Mouse (Mus musculus) megakaryocyte-erythroid progenitor cell, adult 5-6 weeks (primary cell): Measurements from ENCODE around the gene Tbcd. TPM values are rescaled to one million over a fixed set of nuclear protein-coding genes. Genes with fewer than 3 reads are reported as not detected.
A peak's percentile ranks its signal among the peaks of the same experiment; 100 is the strongest.
"Not testable (repeated sequence)": the region's sequence is repeated elsewhere in the genome, so short reads cannot be mapped to it uniquely, and the experiment has no call there.

Source experiments
- ATAC-seq: replicated peaks from 2 replicates; pipeline ENCODE4 v1.8.0; 2016; ENCODE audit warnings: mild to moderate bottlenecking, inconsistent platforms; ENCODE audit not compliant: severe bottlenecking, poor library complexity, low FRiP score, low TSS enrichment
- total RNA-seq, 2 experiments: library from RNA; stranded (forward) in 1 of 2; stranded (reverse) in 1 of 2; fragments of 200-1000, 215-1000 nt in 1 of 2; fragments of >200 nt in 1 of 2; fragmentation: Nextera tagmentation in 1 of 2; gene quantifications; 2 replicates each; pipeline ENCODE4 v1.2.3; 2014 to 2017

Gene Tbcd
- total RNA-seq, 2 experiments from 2014 or later = 64.2 to 105 TPM

DNA sequence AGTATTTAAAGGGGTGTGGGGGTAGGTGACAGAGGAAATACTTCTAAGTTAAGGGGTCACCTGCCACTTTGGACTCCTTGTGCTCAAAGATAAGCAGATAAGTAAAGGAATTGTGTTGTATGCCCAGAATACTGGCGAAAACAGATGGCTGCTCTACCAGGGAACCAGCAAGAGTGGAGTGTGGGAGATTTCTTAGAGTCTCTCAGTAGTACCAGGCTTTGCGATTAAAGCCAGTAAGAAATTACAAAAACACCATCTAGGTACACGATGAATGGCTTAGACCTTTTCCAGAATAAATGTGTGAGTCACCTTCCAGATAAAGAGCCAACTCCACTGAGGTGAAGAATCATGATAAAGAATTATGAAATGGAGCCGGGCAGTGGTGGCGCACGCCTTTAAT, 193.6 kb downstream of the Tbcd start:
- no peak for ATAC-seq

DNA sequence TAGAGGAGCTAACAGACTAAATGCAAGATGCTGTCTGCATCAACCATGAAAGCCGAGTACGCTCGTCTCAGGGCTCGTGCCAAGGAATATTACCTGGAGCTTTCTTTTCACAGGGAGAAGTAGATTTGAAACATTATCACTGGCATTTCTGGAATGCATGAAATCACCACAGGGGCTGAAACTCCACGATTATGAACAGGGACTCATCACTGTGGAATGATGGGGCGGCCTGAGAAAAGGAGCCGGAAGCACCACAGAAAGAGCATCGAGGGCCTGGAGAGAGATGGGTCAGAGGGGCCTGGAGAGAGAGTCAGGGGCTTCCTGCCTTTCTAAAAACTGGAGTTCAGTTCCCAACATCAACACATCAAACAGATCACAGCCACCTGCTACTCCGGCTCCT, 195.6 kb downstream of the Tbcd start:
- ATAC-seq = no peak

GRCm38 (mm10) chr11:121648166-121648565, 196.4 kb downstream of the Tbcd start:
- ATAC-seq = no peak

DNA sequence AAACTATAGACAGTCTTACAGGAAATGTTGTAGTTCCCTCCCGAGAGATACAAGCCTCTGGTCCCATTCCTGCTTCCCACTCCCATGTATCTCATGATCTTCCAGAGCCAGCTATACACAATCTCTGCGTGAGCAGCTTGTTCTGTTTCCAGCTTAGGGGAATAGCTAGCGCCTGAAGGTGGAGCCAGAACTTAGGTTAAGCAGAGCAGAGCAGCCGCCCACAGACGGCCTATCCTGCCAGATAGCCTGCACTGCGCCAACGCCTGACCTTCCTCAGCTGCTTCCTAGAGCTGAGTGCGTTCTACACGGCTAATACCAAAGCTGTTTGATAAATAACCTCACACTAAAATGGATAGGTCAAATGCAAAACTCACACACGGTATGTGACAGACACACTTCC, 198.2 kb downstream of the Tbcd start:
- ATAC-seq = peak; percentile 55

DNA sequence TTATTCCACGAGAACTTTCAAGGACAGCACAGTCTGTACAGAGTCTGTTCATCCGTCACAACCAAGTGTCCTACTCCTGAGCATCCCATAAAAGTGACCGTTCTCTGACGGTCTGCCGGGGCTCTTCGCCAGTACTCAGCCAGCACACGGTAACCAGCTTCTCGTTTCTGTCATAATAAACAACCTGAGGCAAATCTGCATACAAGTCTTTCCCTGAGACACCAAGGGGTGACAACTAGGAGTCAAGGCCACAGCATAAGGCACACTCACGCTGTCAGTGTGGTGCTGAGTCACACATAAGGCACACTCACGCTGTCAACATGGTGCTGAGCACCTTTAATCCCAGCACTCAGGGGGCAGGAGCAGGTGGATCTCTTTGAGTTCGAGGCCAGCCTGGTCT, 198.9 kb downstream of the Tbcd start:
- ATAC-seq = no peak

- no peak for ATAC-seq
Measured at GRCm38 (mm10) chr11:121651556-121651955, 199.8 kb downstream of the Tbcd start.

DNA sequence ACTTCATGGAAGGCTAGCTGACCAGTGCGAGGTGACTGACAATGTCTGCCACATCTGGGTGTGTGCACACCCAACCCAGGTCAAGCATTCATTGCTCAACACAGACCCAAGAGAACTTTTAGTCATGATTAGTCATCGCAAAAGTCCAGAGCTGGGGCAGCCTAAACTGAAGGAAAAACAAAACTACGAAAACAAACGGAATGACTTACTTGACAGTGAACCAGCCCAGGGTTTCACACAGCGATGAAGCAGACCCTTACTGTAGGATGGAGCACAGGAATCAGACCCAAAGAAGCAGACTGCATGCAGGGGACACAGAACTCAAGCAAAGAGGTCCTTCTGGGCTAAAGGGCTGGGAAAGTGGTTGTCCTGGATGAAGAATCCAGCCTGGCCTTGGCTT, 200.2 kb downstream of the Tbcd start:
- no peak for ATAC-seq

DNA sequence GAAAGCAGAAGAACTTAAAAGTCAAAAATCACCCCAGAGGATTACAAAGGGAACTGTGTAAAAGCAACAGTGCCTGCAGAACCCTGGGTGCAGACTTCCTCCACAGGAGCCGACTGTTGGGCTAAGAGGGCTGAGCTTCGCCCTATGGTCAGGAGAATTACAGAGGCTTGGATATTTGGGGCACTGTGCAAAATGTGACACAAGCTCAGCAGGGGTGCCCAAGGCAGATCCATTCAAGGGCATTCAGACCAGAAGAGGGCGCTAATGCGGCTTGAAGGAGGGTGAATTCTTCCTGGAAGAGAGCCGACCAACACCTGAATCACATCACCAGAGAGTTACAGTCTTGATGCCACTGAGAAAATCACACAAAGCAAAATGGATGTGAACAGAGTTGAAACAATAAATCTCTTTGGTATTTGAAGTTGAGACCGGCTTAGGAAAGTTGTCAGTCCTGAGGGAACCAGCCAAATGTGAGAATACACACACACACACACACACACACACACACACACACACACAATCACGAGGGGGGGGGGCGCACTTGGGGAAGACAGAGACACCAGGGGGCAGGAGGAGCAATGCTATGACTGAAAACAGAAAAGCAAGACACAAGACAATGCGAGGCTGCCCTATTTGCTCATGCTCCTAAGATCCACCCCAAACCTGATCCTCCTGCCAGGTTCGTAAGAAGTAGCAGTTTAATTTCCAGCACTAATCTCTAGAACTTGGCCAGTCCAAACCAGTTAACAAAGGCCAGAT, 201.0 kb downstream of the Tbcd start:
- 0 out of 2 replicates have a peak, but pooled peaks have one; percentile 36 for ATAC-seq

- no peak for ATAC-seq
Measured at GRCm38 (mm10) chr11:121653631-121654030, 201.9 kb downstream of the Tbcd start.

- ATAC-seq = no peak
Measured at GRCm38 (mm10) chr11:121654406-121654945, 202.7 kb downstream of the Tbcd start.

DNA sequence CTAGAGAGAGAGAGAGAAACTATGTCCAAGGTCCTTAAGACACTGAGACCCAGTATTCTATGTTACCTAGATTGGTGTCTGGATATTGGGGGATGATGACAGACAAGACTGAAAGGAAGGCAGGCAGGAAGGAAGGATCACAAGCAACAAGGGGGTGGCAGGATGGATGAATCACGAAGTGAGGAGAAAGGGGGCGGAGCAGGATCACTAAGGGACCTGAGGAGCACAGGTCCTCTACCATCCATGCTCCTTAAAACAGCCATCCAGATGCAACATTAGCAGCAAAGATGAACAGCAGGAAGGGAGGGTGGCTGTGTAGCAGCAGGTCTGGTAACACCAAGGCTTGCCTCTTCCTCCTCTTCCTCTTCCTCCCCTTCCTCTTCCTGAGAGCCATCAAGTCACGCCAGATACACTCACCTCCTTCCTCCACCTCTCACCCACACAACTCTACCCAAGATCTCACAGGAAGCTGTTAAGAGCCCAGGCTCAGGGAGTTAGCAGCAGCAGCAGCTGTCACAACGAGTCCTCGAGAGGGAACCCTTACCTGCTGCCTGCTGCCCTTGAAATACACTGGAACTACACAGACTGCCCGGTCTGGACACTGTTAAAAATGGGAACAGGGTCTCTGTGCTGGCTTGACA, 203.5 kb downstream of the Tbcd start:
- peak; percentile 55 for ATAC-seq

GRCm38 (mm10) chr11:121655807-121656511, 204.2 kb downstream of the Tbcd start:
- peak; percentile 86 for ATAC-seq

- ATAC-seq = no peak
Measured at GRCm38 (mm10) chr11:121658151-121658550, 206.4 kb downstream of the Tbcd start.

DNA sequence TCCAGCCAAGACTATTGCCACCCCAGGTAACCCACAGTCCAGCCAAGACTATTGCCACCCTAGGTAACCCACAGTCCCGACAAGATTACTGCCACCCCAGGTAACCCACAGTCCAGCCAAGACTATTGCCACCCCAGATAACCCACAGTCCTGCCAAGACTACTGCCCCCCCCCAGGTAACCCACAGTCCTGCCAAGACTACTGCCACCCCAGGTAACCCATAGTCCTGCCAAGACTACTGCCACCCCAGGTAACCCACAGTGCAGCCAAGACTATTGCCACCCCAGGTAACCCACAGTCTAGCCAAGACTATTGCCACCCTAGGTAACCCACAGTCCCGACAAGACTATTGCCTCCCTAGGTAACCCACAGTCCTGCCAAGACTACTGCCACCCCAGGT, 208.9 kb downstream of the Tbcd start:
- ATAC-seq = not testable (repeated sequence)

GRCm38 (mm10) chr11:121661116-121661515, 209.4 kb downstream of the Tbcd start:
- no peak for ATAC-seq

Other genes with a start within 250 kb of the Tbcd start
- gene Hexdc, start 247.5 kb upstream of the Tbcd start, total RNA-seq (2014; fragmentation: Nextera tagmentation) = 7.2 and 7.7 TPM in 2 replicates
- gene Hexdc, start 247.5 kb upstream of the Tbcd start, total RNA-seq (2017) = 4.5 and 6.0 TPM in 2 replicates
- 7.8 and 16.0 TPM in 2 replicates for gene Ogfod3, start 247.2 kb upstream of the Tbcd start, total RNA-seq (2014; fragmentation: Nextera tagmentation)
- 8.2 and 13.5 TPM in 2 replicates for gene Ogfod3, start 247.2 kb upstream of the Tbcd start, total RNA-seq (2017)
- 30.0 and 42.6 TPM in 2 replicates for gene Cybc1, start 222.6 kb upstream of the Tbcd start, total RNA-seq (2014; fragmentation: Nextera tagmentation)
- gene Cybc1, start 222.6 kb upstream of the Tbcd start, total RNA-seq (2017) = 18.2 and 27.2 TPM in 2 replicates
- 46.0 and 51.1 TPM in 2 replicates for gene Narf, start 214.7 kb upstream of the Tbcd start, total RNA-seq (2014; fragmentation: Nextera tagmentation)
- 43.7 and 63.3 TPM in 2 replicates for gene Narf, start 214.7 kb upstream of the Tbcd start, total RNA-seq (2017)
- 40.4 and 62.7 TPM in 2 replicates for gene Foxk2, start 192.0 kb upstream of the Tbcd start, total RNA-seq (2014; fragmentation: Nextera tagmentation)
- gene Foxk2, start 192.0 kb upstream of the Tbcd start, total RNA-seq (2017) = 21.3 and 27.3 TPM in 2 replicates
- 34.6 and 37.4 TPM in 2 replicates for gene Wdr45b, start 97.5 kb upstream of the Tbcd start, total RNA-seq (2014; fragmentation: Nextera tagmentation)
- gene Wdr45b, start 97.5 kb upstream of the Tbcd start, total RNA-seq (2017) = 33.6 and 41.1 TPM in 2 replicates
- gene Rab40b, start 63.7 kb upstream of the Tbcd start, total RNA-seq (2014; fragmentation: Nextera tagmentation) = 2.2 TPM in 1 of 2 replicates, not detected in the other
- gene Rab40b, start 63.7 kb upstream of the Tbcd start, total RNA-seq (2017) = 0.19 and 1.4 TPM in 2 replicates
- 18.8 and 22.0 TPM in 2 replicates for gene Fn3krp, start 30.5 kb upstream of the Tbcd start, total RNA-seq (2014; fragmentation: Nextera tagmentation)
- gene Fn3krp, start 30.5 kb upstream of the Tbcd start, total RNA-seq (2017) = 35.3 and 42.9 TPM in 2 replicates
- 0.81 TPM in 1 of 2 replicates, not detected in the other for gene Fn3k, start 17.0 kb upstream of the Tbcd start, total RNA-seq (2014; fragmentation: Nextera tagmentation)
- 0.11 and 0.47 TPM in 2 replicates for gene Fn3k, start 17.0 kb upstream of the Tbcd start, total RNA-seq (2017)
- gene Zfp750, start 67.4 kb downstream of the Tbcd start, total RNA-seq (2014; fragmentation: Nextera tagmentation) = not detected in 2 replicates
- gene Zfp750, start 67.4 kb downstream of the Tbcd start, total RNA-seq (2017) = 0.66 TPM in 1 of 2 replicates, not detected in the other
- gene B3gntl1, start 221.2 kb downstream of the Tbcd start, total RNA-seq (2014; fragmentation: Nextera tagmentation) = 7.4 and 11.1 TPM in 2 replicates
- 8.2 and 8.8 TPM in 2 replicates for gene B3gntl1, start 221.2 kb downstream of the Tbcd start, total RNA-seq (2017)
- not detected in 2 replicates for gene Metrnl, start 249.6 kb downstream of the Tbcd start, total RNA-seq (2014; fragmentation: Nextera tagmentation)
- 1.6 TPM in 1 of 2 replicates, not detected in the other for gene Metrnl, start 249.6 kb downstream of the Tbcd start, total RNA-seq (2017)